Mouse (Mus musculus) olfactory bulb, adult 2 months (tissue): ENCODE measurements at regions not wholly inside any gene's neighbourhood (a gene's known extent, or its start where the extent isn't known, plus 50 kb on each side); places are given as distances from the start of the nearest gene placed in this dataset.

ENCODE experiments used
- CTCF ChIP-seq: fragments of 200-500 bp; IDR thresholded peaks from 2 replicates; pipeline ENCODE4 v1.5.1; 2012; ENCODE audit warnings: low read depth, mild to moderate bottlenecking, low read length, moderate library complexity; ENCODE audit not compliant: insufficient read depth
- POLR2A ChIP-seq: fragments of 200-500 bp; IDR thresholded peaks from 2 replicates; pipeline ENCODE4 v1.6.1; 2012; ENCODE audit warnings: mild to moderate bottlenecking, low read depth, low read length, moderate library complexity; ENCODE audit not compliant: insufficient read depth

- TF ChIP-seq POLR2A, result no peak
- TF ChIP-seq CTCF, result no peak
These were observed 635.6 kb upstream of the Nox3 start for GRCm38 (mm10) chr17:4331650-4332049.
